Mouse (Mus musculus): Measurements from ENCODE around the gene Rpusd3. TPM values are rescaled to one million over a fixed set of nuclear protein-coding genes. Genes with fewer than 3 reads are reported as not detected.

The Rpusd3 gene
- polyA plus RNA-seq, 1 experiment from 2014 or later, result 27.7 TPM

- no peak for ATAC-seq (ENCODE audit: insufficient read depth, low FRiP score, low TSS enrichment)
- Histone ChIP-seq H3K27me3 (ENCODE audit: control insufficient read depth, insufficient read depth, low read length) (no peaks in the 10 kb centered on the region), H3K4me1 (ENCODE audit: control insufficient read depth, insufficient read depth, low read length) (no peaks in the 10 kb centered on the region), H3K4me3 (ENCODE audit: low read depth, low read length) (no peak overlapping the region), H3K9ac (ENCODE audit: low read length) (no peak overlapping the region), H3K9me3 (ENCODE audit: control insufficient read depth, low read length) (no peaks in the 10 kb centered on the region), H3K4me2 (ENCODE audit: low read depth) (no peak overlapping the region), H3K36me3 (ENCODE audit: control insufficient read depth, insufficient read depth, low read length) (no peaks in the 10 kb centered on the region), H3K27ac (ENCODE audit: low read depth, low read length) (no peak overlapping the region)
- 85% methylated on average over 7 of the region's 7 CpGs for WGBS
- no peak for DNase-seq (ENCODE audit: low spot score)
Measured at GRCm38 (mm10) chr6:113424187-113424586, 5.0 kb upstream of the Rpusd3 start.

- Histone ChIP-seq H3K27ac (ENCODE audit: low read depth, low read length) (no peak overlapping the region), H3K9ac (ENCODE audit: low read length) (no peak overlapping the region), H3K4me2 (ENCODE audit: low read depth) (no peak overlapping the region), H3K27me3 (ENCODE audit: control insufficient read depth, insufficient read depth, low read length) (no peaks in the 10 kb centered on the region), H3K4me1 (ENCODE audit: control insufficient read depth, insufficient read depth, low read length) (peaks cover 6% of the 10 kb centered on the region; the same call in 1 of the 2 replicates), H3K36me3 (ENCODE audit: control insufficient read depth, insufficient read depth, low read length) (no peaks in the 10 kb centered on the region), H3K4me3 (ENCODE audit: low read depth, low read length) (no peak overlapping the region), H3K9me3 (ENCODE audit: control insufficient read depth, low read length) (no peaks in the 10 kb centered on the region)
- ATAC-seq (ENCODE audit: insufficient read depth, low FRiP score, low TSS enrichment) (no peak), DNase-seq (ENCODE audit: low spot score) (no peak)
- 84% methylated on average over 4 of the region's 4 CpGs for WGBS
Measured at GRCm38 (mm10) chr6:113423000-113423399, 3.9 kb upstream of the Rpusd3 start.

GRCm38 (mm10) chr6:113418441-113419198 is 520 bp downstream of the Rpusd3 start:
- H3K27me3 ChIP-seq (ENCODE audit: control insufficient read depth, insufficient read depth, low read length), result no peaks in the 10 kb centered on the region
- peak overlapping the region; percentile 81 for H3K9ac ChIP-seq (ENCODE audit: low read length)
- peak overlapping the region; percentile 67 for H3K4me3 ChIP-seq (ENCODE audit: low read depth, low read length)
- no peaks in the 10 kb centered on the region for H3K9me3 ChIP-seq (ENCODE audit: control insufficient read depth, low read length)
- H3K36me3 ChIP-seq (ENCODE audit: control insufficient read depth, insufficient read depth, low read length), result no peaks in the 10 kb centered on the region
- peak overlapping the region; percentile 94 for H3K4me2 ChIP-seq (ENCODE audit: low read depth)
- peaks cover 6% of the 10 kb centered on the region; the same call in 1 of the 2 replicates for H3K4me1 ChIP-seq (ENCODE audit: control insufficient read depth, insufficient read depth, low read length)
- no peak for DNase-seq (ENCODE audit: low spot score)
- peak; percentile 52 for ATAC-seq (ENCODE audit: insufficient read depth, low FRiP score, low TSS enrichment)
- H3K27ac ChIP-seq (ENCODE audit: low read depth, low read length), result no peak overlapping the region
- 15% methylated on average over 16 of the region's 16 CpGs for WGBS

- H3K36me3 ChIP-seq (ENCODE audit: control insufficient read depth, insufficient read depth, low read length), result no peaks in the 10 kb centered on the region
- no peak overlapping the region for H3K4me2 ChIP-seq (ENCODE audit: low read depth)
- H3K4me3 ChIP-seq (ENCODE audit: low read depth, low read length), result no peak overlapping the region
- ATAC-seq (ENCODE audit: insufficient read depth, low FRiP score, low TSS enrichment) (no peak), DNase-seq (ENCODE audit: low spot score) (no peak)
- H3K9me3 ChIP-seq (ENCODE audit: control insufficient read depth, low read length), result no peaks in the 10 kb centered on the region
- H3K9ac ChIP-seq (ENCODE audit: low read length), result no peak overlapping the region
- no peaks in the 10 kb centered on the region for H3K27me3 ChIP-seq (ENCODE audit: control insufficient read depth, insufficient read depth, low read length)
- peaks cover 6% of the 10 kb centered on the region; the same call in 1 of the 2 replicates for H3K4me1 ChIP-seq (ENCODE audit: control insufficient read depth, insufficient read depth, low read length)
- 90% methylated on average over 5 of the region's 5 CpGs for WGBS
- no peak overlapping the region for H3K27ac ChIP-seq (ENCODE audit: low read depth, low read length)
Measured at GRCm38 (mm10) chr6:113416416-113416815, 2.7 kb downstream of the Rpusd3 start.

GRCm38 (mm10) chr6:113410001-113410400 is 9.1 kb downstream of the Rpusd3 start:
- DNase-seq (ENCODE audit: low spot score), result no peak
- Histone ChIP-seq H3K4me3 (ENCODE audit: low read depth, low read length) (no peak overlapping the region), H3K9ac (ENCODE audit: low read length) (no peak overlapping the region), H3K9me3 (ENCODE audit: control insufficient read depth, low read length) (no peaks in the 10 kb centered on the region), H3K36me3 (ENCODE audit: control insufficient read depth, insufficient read depth, low read length) (no peaks in the 10 kb centered on the region), H3K4me1 (ENCODE audit: control insufficient read depth, insufficient read depth, low read length) (no peaks in the 10 kb centered on the region), H3K4me2 (ENCODE audit: low read depth) (no peak overlapping the region), H3K27ac (ENCODE audit: low read depth, low read length) (no peak overlapping the region), H3K27me3 (ENCODE audit: control insufficient read depth, insufficient read depth, low read length) (no peaks in the 10 kb centered on the region)
- 58% methylated on average over 1 of the region's 1 CpGs for WGBS
- ATAC-seq (ENCODE audit: insufficient read depth, low FRiP score, low TSS enrichment), result no peak

DNA sequence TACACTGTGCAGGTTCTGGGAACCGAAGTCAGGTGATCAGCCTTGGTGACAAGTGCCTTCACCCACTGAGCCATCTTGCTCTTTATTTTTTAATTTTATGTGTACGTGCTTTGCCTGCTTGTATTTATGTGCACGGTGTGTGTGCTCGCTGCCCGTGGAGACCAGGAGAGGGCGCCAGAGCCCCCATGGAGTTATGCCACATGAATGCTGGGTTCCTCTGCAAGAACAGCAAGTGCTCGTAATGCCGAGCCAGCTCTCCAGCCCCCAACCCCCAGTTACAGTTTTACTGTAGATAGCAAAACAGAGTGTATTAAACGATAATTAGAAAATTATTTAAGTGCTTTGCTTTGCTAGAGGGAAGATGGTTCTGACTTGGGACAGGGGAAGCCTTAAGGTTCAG is 12.5 kb downstream of the Rpusd3 start:
- WGBS, result 84% methylated on average over 9 of the region's 9 CpGs
- Histone ChIP-seq H3K4me3 (ENCODE audit: low read depth, low read length) (no peak overlapping the region), H3K4me2 (ENCODE audit: low read depth) (no peak overlapping the region), H3K4me1 (ENCODE audit: control insufficient read depth, insufficient read depth, low read length) (no peaks in the 10 kb centered on the region), H3K36me3 (ENCODE audit: control insufficient read depth, insufficient read depth, low read length) (no peaks in the 10 kb centered on the region), H3K9me3 (ENCODE audit: control insufficient read depth, low read length) (no peaks in the 10 kb centered on the region), H3K9ac (ENCODE audit: low read length) (no peak overlapping the region), H3K27me3 (ENCODE audit: control insufficient read depth, insufficient read depth, low read length) (no peaks in the 10 kb centered on the region), H3K27ac (ENCODE audit: low read depth, low read length) (no peak overlapping the region)
- ATAC-seq (ENCODE audit: insufficient read depth, low FRiP score, low TSS enrichment), result no peak
- DNase-seq (ENCODE audit: low spot score), result peak; percentile 26

- Histone ChIP-seq H3K4me1 (ENCODE audit: control insufficient read depth, insufficient read depth, low read length) (no peaks in the 10 kb centered on the region), H3K4me3 (ENCODE audit: low read depth, low read length) (no peak overlapping the region), H3K9me3 (ENCODE audit: control insufficient read depth, low read length) (no peaks in the 10 kb centered on the region), H3K9ac (ENCODE audit: low read length) (no peak overlapping the region), H3K36me3 (ENCODE audit: control insufficient read depth, insufficient read depth, low read length) (no peaks in the 10 kb centered on the region), H3K27ac (ENCODE audit: low read depth, low read length) (no peak overlapping the region), H3K27me3 (ENCODE audit: control insufficient read depth, insufficient read depth, low read length) (no peaks in the 10 kb centered on the region), H3K4me2 (ENCODE audit: low read depth) (no peak overlapping the region)
- 91% methylated on average over 6 of the region's 6 CpGs for WGBS
- DNase-seq (ENCODE audit: low spot score), result no peak
- ATAC-seq (ENCODE audit: insufficient read depth, low FRiP score, low TSS enrichment), result no peak
Measured at GRCm38 (mm10) chr6:113405483-113405882, 13.7 kb downstream of the Rpusd3 start.

GRCm38 (mm10) chr6:113404649-113405448 is 14.3 kb downstream of the Rpusd3 start:
- Histone ChIP-seq H3K36me3 (ENCODE audit: control insufficient read depth, insufficient read depth, low read length) (no peaks in the 10 kb centered on the region), H3K4me3 (ENCODE audit: low read depth, low read length) (no peak overlapping the region), H3K4me2 (ENCODE audit: low read depth) (no peak overlapping the region), H3K9me3 (ENCODE audit: control insufficient read depth, low read length) (no peaks in the 10 kb centered on the region), H3K4me1 (ENCODE audit: control insufficient read depth, insufficient read depth, low read length) (no peaks in the 10 kb centered on the region), H3K9ac (ENCODE audit: low read length) (no peak overlapping the region), H3K27ac (ENCODE audit: low read depth, low read length) (no peak overlapping the region), H3K27me3 (ENCODE audit: control insufficient read depth, insufficient read depth, low read length) (no peaks in the 10 kb centered on the region)
- 74% methylated on average over 12 of the region's 12 CpGs for WGBS
- no peak for DNase-seq (ENCODE audit: low spot score)
- no peak for ATAC-seq (ENCODE audit: insufficient read depth, low FRiP score, low TSS enrichment)
